Mouse (Mus musculus) left cerebral cortex, adult 18-20 months (tissue): ENCODE results near the gene Tm4sf5. TPM values are rescaled to one million over a fixed set of nuclear protein-coding genes. Genes with fewer than 3 reads are reported as not detected.
A peak's percentile ranks its signal among the peaks of the same experiment; 100 is the strongest.
"Not testable (repeated sequence)": the region's sequence is repeated elsewhere in the genome, so short reads cannot be mapped to it uniquely, and the experiment has no call there.

ENCODE experiments used
- DNase-seq, 2 experiments: peaks; one replicate each; pipeline ENCODE4 v3.0.0; 2021 to 2022; ENCODE audit warnings: low spot score in 2 of 2, mixed read lengths in 1 of 2
- long read RNA-seq, 2 experiments: library from polyadenylated mRNA; stranded (forward); transcript quantifications; one replicate each; pipeline ENCODE4 v2.0.0; 2021
- total RNA-seq, 2 experiments: library from RNA; stranded (reverse); gene quantifications; 2 replicates each; pipeline ENCODE4 v1.2.3; 2021

Tm4sf5 gene
- under 1 TPM in 1 of 2 experiments, not detected in 1; 0.37 TPM for total RNA-seq
- long read RNA-seq, experiment 1 = 0 reads
- long read RNA-seq, experiment 2, partial matches to known transcripts = 0 of 1 reads
- long read RNA-seq, experiment 2, other reads (novel, unspliced or antisense) = 0 of 1 reads

DNA sequence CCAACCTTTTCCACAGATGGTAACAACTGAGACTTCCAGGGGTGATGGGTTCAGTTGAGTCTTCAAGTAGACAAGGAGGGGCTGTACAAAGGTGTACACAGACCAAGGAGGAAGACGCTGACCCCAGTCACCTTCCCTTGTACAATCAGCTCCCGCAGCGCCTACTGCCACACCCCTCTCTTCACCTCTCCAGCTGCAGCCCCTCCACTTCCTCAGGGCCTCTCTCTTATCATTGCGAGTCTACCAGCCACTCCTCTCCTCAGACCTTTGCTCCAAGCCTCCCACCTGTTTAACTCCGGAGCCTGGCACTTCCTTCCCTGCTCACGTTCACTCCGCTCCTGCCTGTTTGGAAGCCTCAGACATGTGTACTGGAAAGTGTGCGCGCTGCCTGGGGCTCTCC, at the start of gene Tm4sf5:
Tm4sf5 (plus strand) TSS at position 275 of the 400 bp plus-strand sequence.
- no peak for DNase-seq

GRCm38 (mm10) chr11:70458688-70459600, 46.1 kb upstream of the Tm4sf5 start, which contains the start of gene Zmynd15:
Gene Zmynd15 (plus strand): TSS chr11:70459433.
- no peak for DNase-seq

- DNase-seq = no peak
These were observed 45.4 kb upstream of the Tm4sf5 start, which contains the start of gene Cxcl16 for GRCm38 (mm10) chr11:70459601-70460101. Gene Cxcl16 (minus strand): TSS chr11:70459984.

- DNase-seq = no peak
These were observed 41.1 kb upstream of the Tm4sf5 start for GRCm38 (mm10) chr11:70463970-70464369.

- no peak for DNase-seq
These were observed 39.8 kb upstream of the Tm4sf5 start for GRCm38 (mm10) chr11:70465211-70465610.

- peak; percentile 27 for DNase-seq
These were observed 39.2 kb upstream of the Tm4sf5 start for GRCm38 (mm10) chr11:70465824-70466223.

DNA sequence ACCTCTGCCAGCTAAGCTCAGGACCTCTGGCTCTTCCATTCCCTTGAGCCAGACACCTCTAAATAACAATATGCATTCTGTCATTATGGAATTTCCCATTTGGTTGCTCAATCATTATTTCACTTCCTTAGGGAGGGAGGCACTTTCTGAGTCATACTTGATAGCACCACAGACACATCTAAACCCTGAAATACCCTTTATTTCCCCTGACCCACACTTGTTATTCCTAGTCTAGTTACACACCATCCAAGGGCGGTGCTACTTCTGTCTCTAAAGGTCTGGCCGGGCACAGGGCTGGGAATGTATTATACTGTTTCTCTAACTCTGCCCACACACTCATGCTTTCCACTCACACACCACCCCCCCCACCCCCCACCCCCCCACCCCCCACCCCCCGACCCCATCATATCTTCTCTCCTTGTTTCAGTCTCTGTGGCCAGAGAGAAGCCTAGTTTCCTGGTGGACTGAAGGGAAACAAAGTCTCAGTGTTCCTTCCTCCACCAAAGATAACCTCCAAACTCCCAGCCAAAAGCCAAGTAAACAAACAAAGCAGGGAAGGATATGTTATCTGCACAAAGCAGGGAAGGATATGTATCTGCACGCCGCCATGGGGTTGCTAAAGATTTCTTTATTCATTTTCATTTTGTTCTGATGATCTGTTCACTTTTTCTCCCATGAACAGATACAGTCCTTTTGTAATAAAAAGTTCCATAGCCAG, 37.0 kb upstream of the Tm4sf5 start:
- no peak for DNase-seq

DNA sequence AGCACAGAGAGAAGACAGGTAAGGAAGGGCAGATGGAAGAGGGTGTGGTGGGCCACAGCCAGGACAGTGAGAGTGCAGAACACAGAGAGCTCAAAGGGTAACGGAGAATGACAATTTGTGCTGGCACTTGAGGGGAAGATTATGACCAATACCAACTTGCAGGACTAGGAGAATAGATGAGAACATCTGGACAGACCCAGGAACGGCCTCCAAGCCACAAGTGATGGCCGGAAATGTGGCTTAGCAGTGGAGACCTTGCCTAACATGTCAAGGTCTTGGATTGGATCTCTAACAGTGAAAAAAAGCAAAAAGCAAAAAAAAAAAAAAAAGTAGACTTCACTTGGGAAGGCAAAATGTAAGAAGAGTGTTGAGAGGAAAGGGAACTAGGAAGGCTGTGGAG, 35.3 kb upstream of the Tm4sf5 start:
- no peak for DNase-seq

DNA sequence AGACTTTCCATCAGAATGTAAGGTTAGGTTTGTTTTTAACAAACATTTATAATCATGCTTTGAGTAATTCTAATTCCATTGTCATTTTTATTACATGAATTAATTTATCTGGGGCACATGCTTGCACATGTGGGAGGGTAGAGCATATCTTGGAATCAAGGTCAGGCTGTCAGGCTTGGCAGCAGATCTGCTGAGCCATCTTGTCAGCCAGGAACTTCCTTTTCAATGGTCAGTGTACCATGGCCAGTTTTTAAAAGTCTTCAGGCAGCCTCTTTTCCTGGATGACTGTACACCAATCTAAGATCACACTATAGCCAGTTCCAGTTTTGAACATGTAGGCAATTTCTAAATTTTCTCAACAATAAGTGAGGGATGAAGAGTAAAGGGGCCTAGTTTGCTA, 32.3 kb upstream of the Tm4sf5 start:
- no peak for DNase-seq

DNA sequence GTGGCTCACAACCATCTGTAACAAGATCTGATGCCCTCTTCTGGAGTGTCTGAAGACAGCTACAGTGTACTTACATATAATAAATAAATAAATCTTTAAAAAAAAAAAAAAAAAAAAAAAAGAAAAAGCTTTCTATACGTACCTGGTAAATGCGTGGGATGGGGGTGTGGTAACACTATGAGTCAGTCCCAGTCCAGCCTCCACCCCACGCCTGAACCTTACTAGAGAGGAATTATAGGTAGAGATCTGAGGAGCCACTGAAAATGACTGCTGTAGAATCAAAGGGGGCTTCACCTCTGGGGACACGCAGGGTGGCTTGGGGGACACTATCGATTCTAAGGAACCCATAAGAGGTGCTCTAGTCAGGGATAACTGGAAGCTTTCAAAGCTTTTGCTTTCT, 31.8 kb upstream of the Tm4sf5 start:
- DNase-seq = not testable (repeated sequence)

DNA sequence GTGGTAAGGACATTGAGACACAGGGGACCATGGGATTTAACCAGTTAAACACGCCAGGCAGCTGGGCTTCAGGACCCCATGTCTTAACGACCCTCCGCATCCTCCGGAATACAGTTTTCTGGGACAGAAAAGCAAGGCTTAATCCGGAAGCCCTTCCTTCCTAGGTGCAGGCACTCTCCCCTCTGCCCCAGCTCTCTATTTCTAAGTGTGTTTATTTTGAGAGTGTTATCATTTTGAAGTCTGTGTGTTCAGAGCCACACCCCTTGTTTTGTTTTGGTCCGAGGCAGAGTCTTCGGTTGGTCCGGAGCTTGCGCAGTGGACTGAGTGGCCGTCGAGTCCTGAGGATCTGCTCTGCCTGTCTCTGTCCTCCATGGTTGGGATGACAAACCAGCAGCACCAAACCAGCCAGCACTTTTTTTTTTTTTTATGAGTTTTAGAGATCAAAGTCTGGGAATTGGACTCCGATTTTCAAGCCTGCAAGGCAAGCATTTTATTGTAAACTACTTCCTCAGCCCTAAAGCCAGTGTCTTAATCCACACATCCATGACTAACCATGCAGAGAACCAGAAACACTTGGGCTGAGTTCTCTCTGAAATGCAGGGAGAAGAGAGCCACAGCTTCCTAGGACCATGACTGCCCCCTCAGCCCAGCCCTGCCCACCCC, 30.0 kb upstream of the Tm4sf5 start:
- no peak for DNase-seq

DNA sequence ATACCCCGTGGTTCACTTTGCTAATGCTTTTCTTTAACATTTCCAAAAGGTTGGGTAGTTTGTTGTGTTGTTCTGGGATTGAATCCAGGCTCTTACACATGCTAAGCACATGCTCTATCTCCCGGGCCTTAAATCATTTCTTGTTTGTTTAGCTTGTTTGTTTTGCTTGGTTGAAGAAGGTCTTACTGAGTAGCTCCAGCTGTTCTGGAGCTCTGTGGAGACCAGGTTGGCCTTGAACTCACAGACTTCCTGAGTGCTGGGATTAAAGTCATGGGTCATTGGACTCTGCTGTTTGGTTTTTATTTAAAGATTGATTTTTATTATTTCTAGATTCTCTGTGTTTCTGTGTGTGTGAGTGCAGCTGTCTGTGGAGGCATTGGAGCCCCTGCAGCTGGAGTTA, 19.5 kb upstream of the Tm4sf5 start:
- no peak for DNase-seq

GRCm38 (mm10) chr11:70487816-70488215, 17.2 kb upstream of the Tm4sf5 start:
- DNase-seq = no peak

DNA sequence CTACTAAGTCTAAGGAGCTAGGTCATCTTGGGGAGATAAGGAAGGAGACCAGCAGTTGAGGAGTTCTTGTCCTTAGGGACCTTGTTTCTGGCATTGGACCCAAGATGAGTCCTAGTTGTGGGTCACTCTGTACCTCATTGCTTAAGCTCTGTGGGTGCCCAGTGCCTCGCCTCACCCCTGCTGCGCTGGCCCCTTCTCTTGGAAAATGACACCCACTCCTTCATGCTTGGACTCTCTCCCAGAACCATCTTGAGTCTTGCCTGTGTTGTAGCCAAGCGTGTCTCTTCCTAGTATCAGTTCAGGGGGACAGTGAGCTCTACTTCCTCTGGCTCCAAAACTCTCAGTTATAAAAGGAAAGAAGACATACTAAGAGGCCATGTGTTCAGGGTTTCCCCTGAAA, 15.9 kb upstream of the Tm4sf5 start:
- peak in 1 of 2 experiments; percentile 16 for DNase-seq

- no peak for DNase-seq
These were observed 15.4 kb upstream of the Tm4sf5 start for GRCm38 (mm10) chr11:70489684-70490083.

DNA sequence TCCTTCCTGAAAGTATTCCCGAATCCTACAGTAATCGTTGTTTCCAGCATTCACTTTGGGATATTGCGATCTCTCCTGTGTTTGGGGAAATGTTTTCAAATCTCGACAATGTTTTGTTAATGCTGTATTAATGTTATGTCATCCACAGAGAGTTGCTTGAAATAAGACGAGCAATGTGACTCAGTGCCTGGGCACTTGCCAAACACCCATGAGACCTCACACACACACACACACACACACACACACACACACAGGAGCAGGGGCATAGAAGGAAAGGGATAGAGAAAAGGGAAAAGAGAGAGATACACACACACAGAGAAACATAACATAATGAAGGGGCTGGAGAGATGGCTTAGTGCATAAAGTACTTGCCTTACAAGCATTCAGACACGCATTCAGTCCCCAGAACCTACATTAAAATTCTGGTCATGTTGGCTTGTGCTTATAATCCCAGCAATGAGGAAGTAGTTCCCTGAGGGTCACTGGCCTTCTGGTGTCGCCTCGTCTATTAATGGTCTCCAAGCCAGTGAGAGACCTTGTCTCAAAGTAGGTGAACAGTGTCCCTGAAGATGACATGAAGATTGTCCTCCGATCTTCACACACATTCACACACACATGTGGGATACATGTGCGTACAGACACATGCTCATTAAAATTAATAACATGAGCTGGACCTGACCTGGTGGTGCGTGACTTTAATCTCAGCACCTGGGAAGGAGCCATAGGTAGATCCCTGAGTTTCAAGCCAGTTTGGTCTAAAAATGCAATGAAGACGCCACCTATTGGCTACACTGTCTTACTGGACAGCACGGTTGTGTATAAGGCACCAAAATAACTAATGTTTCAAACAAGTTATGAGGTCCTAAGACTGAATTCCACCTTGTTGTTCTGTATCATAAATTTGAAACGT, 5.2 kb upstream of the Tm4sf5 start:
- no peak for DNase-seq

DNA sequence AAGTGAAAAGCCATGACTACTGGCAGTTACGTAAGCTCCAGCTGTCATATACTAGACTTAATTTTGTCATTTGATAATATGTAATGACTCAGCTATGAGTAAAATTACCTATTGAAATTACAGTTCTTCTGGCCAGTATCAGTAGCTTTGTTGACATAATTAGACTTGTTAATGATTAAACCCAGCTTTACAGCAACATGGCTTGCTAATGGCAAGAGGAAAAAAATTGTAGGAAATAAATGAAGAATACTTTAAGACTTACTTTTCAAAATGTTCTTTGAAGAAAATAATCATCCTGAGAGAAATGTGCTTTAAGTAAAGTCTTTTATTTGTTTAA, 4.6 kb upstream of the Tm4sf5 start:
- no peak for DNase-seq

- no peak for DNase-seq
These were observed 3.0 kb upstream of the Tm4sf5 start for GRCm38 (mm10) chr11:70502018-70502417.

- peak; percentile 35 to 38 for DNase-seq
These were observed 1.3 kb downstream of the Tm4sf5 start for GRCm38 (mm10) chr11:70506385-70506784.

DNA sequence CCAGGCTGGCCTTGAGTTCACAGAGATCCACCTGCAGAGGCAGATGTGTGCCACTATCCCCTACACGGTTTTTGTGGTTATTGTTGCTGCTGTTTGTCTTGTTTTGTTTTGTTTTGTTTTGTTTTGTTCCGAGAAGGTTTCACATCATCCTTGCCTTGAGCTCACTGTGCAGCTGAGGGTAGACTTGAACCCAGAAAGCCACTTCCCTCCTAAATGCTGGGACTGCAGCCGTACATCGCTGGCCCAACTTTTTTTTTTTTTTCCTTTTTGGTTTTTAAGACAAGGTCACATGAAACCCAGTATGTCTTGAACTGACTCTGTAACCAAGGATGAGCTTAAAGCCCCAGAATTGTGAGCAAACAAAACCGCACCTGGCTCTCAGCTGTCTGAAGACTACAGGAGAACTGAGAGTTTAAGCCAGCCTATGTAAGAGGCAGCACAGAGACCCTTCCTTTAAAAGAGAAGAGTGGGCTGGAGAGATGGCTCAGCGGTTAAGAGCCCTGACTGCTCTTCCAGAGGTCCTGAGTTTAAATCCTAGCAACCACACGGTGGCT, 2.0 kb downstream of the Tm4sf5 start:
- no peak for DNase-seq
